Mouse (Mus musculus) ES-Bruce4 (cell line): ENCODE measurements at regions not wholly inside any gene's neighbourhood (a gene's known extent, or its start where the extent isn't known, plus 50 kb on each side); places are given as distances from the start of the nearest gene placed in this dataset.

ENCODE experiments used
- H3K27ac ChIP-seq: 2 replicates; pipeline ENCODE4 v1.5.1; 2012; ENCODE audit warnings: low read length, inconsistent platforms; ENCODE audit not compliant: insufficient read depth
- H3K27me3 ChIP-seq: 2 replicates; pipeline ENCODE4 v1.6.1; 2012; ENCODE audit warnings: mild to moderate bottlenecking, low read length, inconsistent platforms; ENCODE audit not compliant: control insufficient read depth, poor library complexity, insufficient read depth, severe bottlenecking
- H3K36me3 ChIP-seq: 2 replicates; pipeline ENCODE4 v1.6.1; 2012; ENCODE audit warnings: inconsistent platforms, mild to moderate bottlenecking, low read length, moderate library complexity; ENCODE audit not compliant: control insufficient read depth, poor library complexity, insufficient read depth, severe bottlenecking
- H3K4me1 ChIP-seq: one replicate; pipeline ENCODE4 v1.8.1; 2011; ENCODE audit warnings: low read length; ENCODE audit not compliant: control insufficient read depth, insufficient read depth
- H3K4me3 ChIP-seq: 2 replicates; pipeline ENCODE4 v1.5.1; 2011; ENCODE audit warnings: low read depth, mild to moderate bottlenecking, low read length
- H3K9ac ChIP-seq: 2 replicates; pipeline ENCODE4 v1.6.1; 2012; ENCODE audit warnings: low read depth, mild to moderate bottlenecking, inconsistent platforms; ENCODE audit not compliant: poor library complexity, severe bottlenecking
- H3K9me3 ChIP-seq: replicated peaks from 2 replicates; pipeline ENCODE4 v1.6.1; 2012; ENCODE audit warnings: mild to moderate bottlenecking, low read length, inconsistent platforms; ENCODE audit not compliant: control insufficient read depth, poor library complexity, insufficient read depth, severe bottlenecking
- CTCF ChIP-seq: IDR thresholded peaks from one replicate; pipeline ENCODE4 v1.8.1; 2011; ENCODE audit warnings: low read depth, low read length
- EP300 ChIP-seq: IDR thresholded peaks from 2 replicates; pipeline ENCODE4 v1.6.1; 2011; ENCODE audit warnings: low read depth, low read length; ENCODE audit not compliant: insufficient read depth
- POLR2A ChIP-seq: IDR thresholded peaks from one replicate; pipeline ENCODE4 v1.8.1; 2011; ENCODE audit warnings: low read length; ENCODE audit not compliant: insufficient read depth

- Histone ChIP-seq H3K27me3 (no peaks in the 10 kb centered on the region; the same call in 1 of the 2 replicates), H3K27ac (no peak overlapping the region), H3K9ac (no peak overlapping the region), H3K9me3 (no peaks in the 10 kb centered on the region), H3K4me3 (no peak overlapping the region), H3K36me3 (no peaks in the 10 kb centered on the region), H3K4me1 (no peaks in the 10 kb centered on the region)
- TF ChIP-seq CTCF (no peak), POLR2A (no peak)
These were observed 201.8 kb downstream of the Nr2f2 start for GRCm38 (mm10) chr7:70164691-70165193.

GRCm38 (mm10) chr7:70158531-70158930, 208.0 kb downstream of the Nr2f2 start:
- H3K27ac ChIP-seq, result no peak overlapping the region
- no peaks in the 10 kb centered on the region for H3K9me3 ChIP-seq
- H3K27me3 ChIP-seq, result no peaks in the 10 kb centered on the region; the same call in 1 of the 2 replicates

GRCm38 (mm10) chr7:70144726-70145271, 221.7 kb downstream of the Nr2f2 start:
- Histone ChIP-seq H3K4me3 (no peak overlapping the region), H3K36me3 (no peaks in the 10 kb centered on the region), H3K27ac (no peak overlapping the region), H3K4me1 (no peaks in the 10 kb centered on the region), H3K9ac (no peak overlapping the region), H3K27me3 (no peaks in the 10 kb centered on the region), H3K9me3 (no peaks in the 10 kb centered on the region)
- TF ChIP-seq POLR2A, result no peak

More at GRCm38 (mm10) chr7:70158531-70158930, 208.0 kb downstream of the Nr2f2 start:
- H3K4me1 ChIP-seq, result no peaks in the 10 kb centered on the region
- H3K9ac ChIP-seq, result no peak overlapping the region
- H3K4me3 ChIP-seq, result no peak overlapping the region
- no peak for TF ChIP-seq EP300
- TF ChIP-seq POLR2A, result no peak
- TF ChIP-seq CTCF, result no peak
- no peaks in the 10 kb centered on the region for H3K36me3 ChIP-seq

GRCm38 (mm10) chr7:70136837-70137236, 229.7 kb downstream of the Nr2f2 start:
- Histone ChIP-seq H3K27ac (no peak overlapping the region), H3K9ac (no peak overlapping the region), H3K36me3 (no peaks in the 10 kb centered on the region), H3K27me3 (no peaks in the 10 kb centered on the region), H3K4me1 (no peaks in the 10 kb centered on the region), H3K4me3 (no peak overlapping the region), H3K9me3 (no peaks in the 10 kb centered on the region; the same call in none of the 2 replicates)
- TF ChIP-seq CTCF (no peak), EP300 (no peak), POLR2A (no peak)

GRCm38 (mm10) chr7:70135416-70135815, 231.1 kb downstream of the Nr2f2 start:
- TF ChIP-seq POLR2A (no peak), EP300 (no peak), CTCF (no peak)
- no peaks in the 10 kb centered on the region; the same call in none of the 2 replicates for H3K9me3 ChIP-seq
- no peak overlapping the region for H3K27ac ChIP-seq
- no peak overlapping the region for H3K4me3 ChIP-seq
- no peaks in the 10 kb centered on the region for H3K36me3 ChIP-seq
- no peaks in the 10 kb centered on the region for H3K27me3 ChIP-seq
- H3K4me1 ChIP-seq, result no peaks in the 10 kb centered on the region
- no peak overlapping the region for H3K9ac ChIP-seq

GRCm38 (mm10) chr7:70129963-70130362, 236.6 kb downstream of the Nr2f2 start:
- Histone ChIP-seq H3K9me3 (no peaks in the 10 kb centered on the region; the same call in 1 of the 2 replicates), H3K4me3 (no peak overlapping the region), H3K27ac (no peak overlapping the region), H3K9ac (no peak overlapping the region), H3K27me3 (no peaks in the 10 kb centered on the region), H3K36me3 (no peaks in the 10 kb centered on the region), H3K4me1 (no peaks in the 10 kb centered on the region)
- TF ChIP-seq CTCF (no peak), POLR2A (no peak), EP300 (no peak)
